Mouse (Mus musculus): ENCODE measurements at regions not wholly inside any gene's neighbourhood (a gene's known extent, or its start where the extent isn't known, plus 50 kb on each side); places are given as distances from the start of the nearest gene placed in this dataset.
A peak's percentile ranks its signal among the peaks of the same experiment; 100 is the strongest.

DNA sequence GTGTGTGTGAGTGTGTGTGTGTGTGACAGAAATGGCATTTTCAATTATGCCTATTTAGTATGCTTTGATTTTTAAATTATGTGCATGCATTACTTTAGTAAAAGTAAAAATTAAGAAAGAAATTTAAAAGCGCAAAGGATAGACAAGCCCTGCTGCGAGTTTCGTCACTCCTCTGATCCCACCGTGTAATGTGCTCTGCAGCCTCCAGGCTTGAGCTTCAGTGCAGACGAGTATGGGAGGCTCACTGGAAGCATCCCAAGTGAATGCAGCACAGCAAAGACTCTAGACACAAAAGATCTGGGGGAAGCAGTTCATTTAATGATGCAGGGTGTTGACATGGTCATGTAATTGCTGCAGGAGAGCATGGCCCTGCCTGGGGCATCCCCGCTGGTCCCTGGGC lies 71.1 kb upstream of the Kazn start:
- Histone ChIP-seq H3K27ac (no peak overlapping the region), H3K4me3 (no peak overlapping the region)
- peak; percentile 47 for TF ChIP-seq CTCF (conservative IDR thresholded peaks at IDR 0.05)
- no peak for DNase-seq (ENCODE audit: low spot score in 2 of 2)

DNA sequence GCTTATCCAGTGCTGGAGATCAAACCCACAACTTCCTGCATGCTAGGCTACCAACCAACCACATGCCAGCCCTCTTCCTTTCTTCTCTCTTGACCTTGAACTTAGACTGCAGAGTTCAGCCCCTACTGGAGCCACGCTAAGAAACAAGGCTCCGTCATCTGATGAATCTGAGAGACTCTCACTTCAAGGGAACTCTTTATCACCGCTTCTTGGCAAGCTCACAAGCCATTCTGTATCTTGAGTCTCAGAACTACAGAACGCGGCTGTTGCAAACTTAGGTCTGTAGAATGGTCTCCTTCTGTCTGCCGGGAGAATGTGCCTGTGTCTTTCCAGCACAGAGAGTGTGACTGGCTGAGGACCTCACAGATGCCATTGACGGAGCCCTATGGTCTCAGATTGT lies 69.1 kb upstream of the Kazn start:
- H3K4me3 ChIP-seq, result no peak overlapping the region
- no peak for DNase-seq (ENCODE audit: low spot score in 2 of 2)
- no peak overlapping the region for H3K27ac ChIP-seq
- no peak for TF ChIP-seq CTCF (conservative IDR thresholded peaks at IDR 0.05)

DNA sequence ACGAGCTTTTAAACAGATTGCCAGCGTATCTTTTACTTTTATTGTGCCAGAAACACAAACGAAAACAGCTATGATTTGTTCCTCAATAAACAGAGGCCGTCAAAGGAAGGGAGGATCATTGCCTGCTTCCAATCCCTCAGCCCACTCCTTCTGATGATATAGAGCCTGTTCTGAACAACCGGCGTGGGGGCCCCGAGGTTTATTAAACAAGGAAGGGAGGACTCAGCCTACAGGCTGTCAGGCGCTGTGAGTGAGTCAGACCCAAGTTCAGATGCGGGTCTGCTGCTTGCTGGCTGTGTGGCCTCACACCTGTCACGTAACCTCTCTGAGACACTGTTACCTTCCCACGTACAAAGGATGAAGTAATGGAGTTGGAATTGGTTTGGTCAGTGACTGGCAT lies 68.1 kb upstream of the Kazn start:
- no peak for TF ChIP-seq CTCF (conservative IDR thresholded peaks at IDR 0.05)
- no peak for DNase-seq (ENCODE audit: low spot score in 2 of 2)
- H3K27ac ChIP-seq, result peak overlapping the region; percentile 46

DNA sequence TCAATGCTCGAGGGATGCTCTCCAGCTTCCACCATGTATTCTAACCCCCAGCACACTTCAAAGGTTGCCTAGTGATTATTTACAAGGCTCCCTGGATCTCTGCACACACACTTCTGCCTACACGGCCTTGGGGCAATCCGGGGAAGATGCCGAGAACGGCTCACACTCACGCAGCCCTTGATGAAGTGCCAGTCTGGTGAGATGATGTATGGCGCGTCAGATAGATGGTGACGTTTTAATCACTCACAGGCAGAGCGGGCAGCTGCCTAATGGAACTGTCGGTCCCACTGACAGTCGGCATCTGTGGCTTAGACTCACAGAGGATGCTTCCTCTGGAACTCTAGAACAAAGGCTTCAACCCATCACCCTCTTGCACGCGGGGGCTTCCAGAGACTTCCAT lies 66.9 kb upstream of the Kazn start:
- H3K27ac ChIP-seq, result no peak overlapping the region
- TF ChIP-seq CTCF (conservative IDR thresholded peaks at IDR 0.05), result no peak
- no peak for DNase-seq (ENCODE audit: low spot score in 2 of 2)
- no peak overlapping the region for H3K4me3 ChIP-seq

More for the DNA sequence above, 68.1 kb upstream of the Kazn start:
- H3K4me3 ChIP-seq, result no peak overlapping the region

DNA sequence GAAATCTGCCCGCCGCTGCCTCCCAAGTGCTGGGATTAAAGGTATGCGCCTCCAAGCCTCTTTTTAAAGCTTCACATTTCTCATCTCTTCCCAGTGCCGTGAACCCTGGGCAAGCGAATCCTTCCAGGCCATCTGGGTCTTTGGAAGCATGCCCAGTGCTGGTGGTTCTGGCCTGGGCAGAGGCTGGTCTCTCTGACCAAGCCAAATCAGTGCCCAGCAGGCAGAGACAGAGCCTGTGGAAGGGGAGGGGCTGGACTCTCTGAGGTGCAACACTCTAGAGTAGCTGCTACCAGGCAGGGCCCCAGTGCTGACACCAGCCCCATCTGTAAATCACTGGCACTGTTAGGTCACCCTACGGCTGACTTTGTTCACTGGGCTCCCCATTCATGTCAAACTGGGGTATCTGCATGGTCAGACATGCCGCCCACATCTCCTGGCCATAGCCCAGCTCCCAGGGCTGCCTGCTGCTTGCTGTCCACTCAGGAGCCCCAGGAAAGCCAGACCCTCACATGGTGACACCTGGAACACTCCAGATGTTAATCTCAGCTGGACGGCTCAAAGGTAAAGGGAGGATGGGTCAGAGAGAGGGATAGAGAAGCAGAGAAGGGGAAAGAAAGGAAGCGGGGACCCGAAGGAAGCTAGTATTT lies 64.3 kb upstream of the Kazn start:
- Histone ChIP-seq H3K27ac (no peak overlapping the region), H3K4me3 (no peak overlapping the region)
- TF ChIP-seq CTCF (conservative IDR thresholded peaks at IDR 0.05), result no peak
- no peak for DNase-seq (ENCODE audit: low spot score in 2 of 2)

DNA sequence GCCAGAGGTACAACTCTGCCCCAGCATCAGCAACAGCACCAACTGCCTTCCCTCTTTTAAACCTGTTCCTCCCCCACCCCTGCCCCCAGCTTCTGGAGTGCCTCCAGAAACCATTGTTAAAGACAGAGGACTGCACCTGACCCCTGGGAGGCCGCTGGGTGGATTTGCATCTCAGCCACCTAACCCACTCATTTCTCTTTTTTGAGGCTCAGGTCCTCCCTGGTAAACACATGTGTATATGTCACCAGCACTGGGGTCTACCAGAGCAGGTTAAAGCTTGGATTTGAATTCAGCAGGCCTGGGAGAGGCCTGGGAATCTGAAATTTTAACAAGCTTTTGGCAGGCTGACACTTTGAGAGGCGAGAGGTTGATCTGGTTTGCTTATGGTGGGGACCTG lies 63.5 kb upstream of the Kazn start:
- no peak for DNase-seq (ENCODE audit: low spot score in 2 of 2)
- TF ChIP-seq CTCF (conservative IDR thresholded peaks at IDR 0.05), result no peak
- no peak overlapping the region for H3K4me3 ChIP-seq
- peak overlapping the region; percentile 76; the same call in 1 of the 2 replicates for H3K27ac ChIP-seq

DNA sequence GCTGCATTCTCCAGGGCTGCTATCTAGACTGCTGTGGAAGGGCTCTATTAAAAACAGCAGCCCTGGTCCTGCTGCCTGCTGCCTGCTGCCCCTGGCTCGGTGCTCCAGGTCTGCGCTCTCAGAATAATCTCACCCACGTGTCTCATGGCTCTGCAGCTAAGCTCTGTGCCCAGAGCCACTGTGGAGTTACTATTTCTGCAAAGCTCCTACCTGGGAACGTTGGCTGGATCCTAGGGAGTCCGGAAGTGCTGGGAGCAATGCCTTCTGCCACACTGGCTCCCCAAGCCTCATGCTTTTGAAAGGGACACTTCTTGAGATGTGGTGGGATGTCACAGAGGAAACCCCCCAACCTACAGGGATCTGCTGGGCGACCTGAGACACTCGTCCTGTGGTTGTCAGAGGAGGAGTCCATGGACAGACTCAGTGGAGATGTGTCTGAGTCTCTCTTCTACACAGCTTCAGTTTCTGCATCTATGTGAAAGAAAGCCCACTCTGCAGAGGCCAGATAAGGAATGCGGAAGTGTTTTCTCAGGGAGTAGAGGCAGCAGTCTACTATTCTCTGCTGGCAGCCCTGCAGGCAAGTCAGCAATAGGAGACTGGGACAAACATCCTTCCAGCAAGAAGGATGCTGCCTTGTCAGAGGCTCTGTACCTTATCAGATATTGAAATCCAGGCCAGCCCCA lies 63.0 kb upstream of the Kazn start:
- H3K4me3 ChIP-seq, result no peak overlapping the region
- H3K27ac ChIP-seq, result peak overlapping the region; percentile 76
- no peak for TF ChIP-seq CTCF (conservative IDR thresholded peaks at IDR 0.05)
- DNase-seq (ENCODE audit: low spot score in 2 of 2), result no peak

DNA sequence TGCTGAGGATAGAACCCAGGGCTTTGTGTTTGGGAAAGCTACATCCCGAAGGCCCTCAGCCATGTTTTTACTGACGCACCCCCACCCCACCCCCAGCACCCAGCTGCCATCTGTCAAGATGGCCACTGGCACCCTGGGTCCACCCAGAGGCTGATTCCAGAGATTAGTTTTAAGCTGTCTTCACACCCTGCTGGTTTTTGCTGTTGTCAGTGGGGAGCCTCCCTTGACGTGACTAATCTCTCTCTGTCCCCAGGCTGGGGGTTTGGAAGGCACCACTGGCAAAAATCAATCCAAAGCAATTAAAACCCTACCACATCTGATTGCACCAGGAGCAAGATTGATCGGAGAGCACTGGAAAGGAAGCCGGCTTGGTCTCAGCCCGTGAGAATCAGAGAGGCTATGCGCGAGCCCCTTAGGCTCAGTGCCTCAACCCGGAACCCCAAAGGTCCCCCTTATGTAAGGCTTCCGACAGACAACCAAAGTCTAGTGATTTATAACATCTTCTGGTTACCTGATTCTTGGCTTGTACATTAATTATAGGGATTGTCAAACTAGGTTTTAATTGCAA lies 59.7 kb upstream of the Kazn start:
- H3K27ac ChIP-seq, result no peak overlapping the region
- TF ChIP-seq CTCF (conservative IDR thresholded peaks at IDR 0.05), result no peak

DNA sequence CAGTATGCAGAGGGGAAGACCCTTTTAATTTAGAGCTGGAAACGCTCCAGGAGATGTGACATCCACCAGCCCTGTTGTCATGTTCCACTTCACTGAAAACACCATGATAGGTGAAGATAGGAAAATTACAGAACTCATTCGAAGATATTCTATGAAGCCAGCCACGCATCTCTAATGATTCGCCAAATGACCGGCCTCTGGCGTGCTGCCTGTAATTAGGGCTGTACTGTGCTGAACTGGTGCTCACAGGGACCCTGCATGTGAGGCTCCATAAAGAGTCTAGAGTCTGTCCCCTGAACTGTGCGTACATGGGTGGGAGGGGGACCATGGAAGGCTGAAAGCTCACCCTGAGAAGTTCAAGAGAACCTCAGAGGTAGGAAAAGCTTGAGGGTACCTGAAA lies 53.6 kb upstream of the Kazn start:
- DNase-seq (ENCODE audit: low spot score in 2 of 2), result no peak
- TF ChIP-seq CTCF (conservative IDR thresholded peaks at IDR 0.05), result no peak
- no peak overlapping the region for H3K4me3 ChIP-seq
- H3K27ac ChIP-seq, result no peak overlapping the region

More for the DNA sequence above, 59.7 kb upstream of the Kazn start:
- DNase-seq (ENCODE audit: low spot score in 2 of 2), result no peak
- no peak overlapping the region for H3K4me3 ChIP-seq

DNA sequence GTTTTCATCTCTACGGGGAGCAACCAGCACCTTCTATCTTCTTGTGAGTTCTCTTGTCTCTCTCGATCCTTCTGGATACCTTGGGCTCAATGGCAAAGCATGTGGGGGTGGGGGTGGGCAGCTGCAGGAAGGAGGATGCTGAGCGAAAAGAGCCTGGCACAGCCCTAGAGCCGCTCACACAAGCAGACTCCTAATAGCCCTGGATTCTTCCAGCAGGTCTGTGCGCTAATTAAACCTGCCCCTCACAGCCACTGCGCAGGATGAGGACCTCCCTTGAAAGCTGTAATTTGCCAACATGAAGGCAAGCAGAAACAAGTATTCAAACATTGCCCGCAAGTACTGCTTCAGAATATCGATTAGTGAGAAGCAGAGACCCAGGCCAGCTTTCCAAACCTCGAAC lies 53.1 kb upstream of the Kazn start:
- Histone ChIP-seq H3K4me3 (no peak overlapping the region), H3K27ac (no peak overlapping the region)
- no peak for TF ChIP-seq CTCF (conservative IDR thresholded peaks at IDR 0.05)
- no peak for DNase-seq (ENCODE audit: low spot score in 2 of 2)

DNA sequence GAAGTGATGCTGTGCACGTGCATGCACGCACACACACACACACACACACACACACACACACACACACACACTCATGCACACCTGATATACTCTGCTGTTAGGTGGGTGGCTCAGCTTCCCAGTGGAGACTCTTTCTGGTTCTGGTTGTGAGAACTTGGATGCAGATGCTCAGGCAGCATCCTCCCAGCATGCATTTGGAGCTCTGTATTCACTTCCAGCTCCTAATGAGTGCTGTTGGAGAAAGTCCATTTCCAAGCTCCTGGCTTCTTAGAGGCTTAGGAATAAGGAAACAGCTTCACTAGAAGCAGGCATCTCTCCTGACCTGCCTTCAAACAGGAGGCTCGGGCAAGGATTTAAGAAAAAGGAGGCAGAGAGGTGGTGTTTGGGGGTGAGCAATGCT lies 52.2 kb upstream of the Kazn start:
- TF ChIP-seq CTCF (conservative IDR thresholded peaks at IDR 0.05), result no peak
- H3K4me3 ChIP-seq, result no peak overlapping the region
- no peak overlapping the region for H3K27ac ChIP-seq
- DNase-seq (ENCODE audit: low spot score in 2 of 2), result no peak
